Mouse (Mus musculus): ENCODE measurements around the gene Nol4l. TPM values are rescaled to one million over a fixed set of nuclear protein-coding genes. Genes with fewer than 3 reads are reported as not detected.

Nol4l gene
- total RNA-seq, 2 experiments from 2014 or later: 1.4 to 1.6 TPM

DNA sequence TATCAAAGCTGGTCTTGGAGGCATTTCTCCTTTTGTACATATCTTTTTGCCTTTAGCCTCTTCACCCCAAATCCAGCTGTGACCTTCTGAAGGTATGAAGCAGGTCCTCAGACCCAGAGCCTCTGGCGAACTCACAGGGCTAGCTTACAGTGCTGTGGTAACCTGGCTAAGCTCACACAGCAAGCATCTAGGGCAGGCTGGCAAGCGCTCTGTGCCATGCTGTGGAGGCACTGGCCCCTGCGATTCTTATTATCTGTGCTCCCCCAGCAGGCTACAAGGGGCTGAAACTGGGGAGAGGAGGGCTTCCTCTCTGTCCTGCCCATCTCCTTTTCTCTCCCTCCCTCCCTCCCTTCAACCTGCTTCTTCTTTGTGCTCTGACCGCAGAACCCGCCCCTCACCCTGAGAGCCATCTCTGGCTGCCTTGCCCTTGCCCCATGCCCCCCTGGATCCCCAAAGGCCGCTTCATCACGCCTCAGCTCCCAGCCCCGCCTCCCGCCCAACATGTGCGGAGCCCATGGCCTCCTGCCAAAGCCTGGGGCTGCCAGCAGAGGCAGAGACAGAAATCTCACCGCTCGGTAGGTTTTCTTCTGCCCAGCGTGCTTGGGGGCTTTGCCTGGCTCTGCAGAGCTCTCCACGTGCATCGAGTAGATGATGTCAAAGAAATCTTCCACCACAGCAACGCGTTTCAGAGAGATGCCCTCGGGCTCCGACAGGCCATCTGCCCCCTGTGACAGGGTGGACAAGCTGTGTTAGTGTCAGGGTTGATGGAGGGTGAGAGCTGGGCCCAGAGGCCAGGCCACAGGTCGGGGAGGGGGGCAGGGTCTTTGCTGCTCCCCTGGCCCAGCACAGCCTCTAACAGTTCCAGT, 46.4 kb downstream of the Nol4l start:
- DNase-seq: peak; percentile 29

DNA sequence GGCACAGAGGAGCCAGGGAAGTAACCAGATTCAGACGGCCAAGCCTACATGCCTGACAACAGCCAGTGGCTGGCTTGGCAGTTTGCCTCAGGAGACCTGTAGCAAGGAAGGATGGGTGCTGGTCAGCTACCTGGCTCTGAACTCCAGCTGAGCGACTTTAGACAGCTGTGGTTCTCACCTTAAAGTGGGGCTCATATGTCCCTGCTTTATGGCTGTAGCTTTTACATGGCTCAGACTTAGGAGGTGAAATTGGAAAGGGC, 48.0 kb downstream of the Nol4l start:
- DNase-seq: no peak

DNA sequence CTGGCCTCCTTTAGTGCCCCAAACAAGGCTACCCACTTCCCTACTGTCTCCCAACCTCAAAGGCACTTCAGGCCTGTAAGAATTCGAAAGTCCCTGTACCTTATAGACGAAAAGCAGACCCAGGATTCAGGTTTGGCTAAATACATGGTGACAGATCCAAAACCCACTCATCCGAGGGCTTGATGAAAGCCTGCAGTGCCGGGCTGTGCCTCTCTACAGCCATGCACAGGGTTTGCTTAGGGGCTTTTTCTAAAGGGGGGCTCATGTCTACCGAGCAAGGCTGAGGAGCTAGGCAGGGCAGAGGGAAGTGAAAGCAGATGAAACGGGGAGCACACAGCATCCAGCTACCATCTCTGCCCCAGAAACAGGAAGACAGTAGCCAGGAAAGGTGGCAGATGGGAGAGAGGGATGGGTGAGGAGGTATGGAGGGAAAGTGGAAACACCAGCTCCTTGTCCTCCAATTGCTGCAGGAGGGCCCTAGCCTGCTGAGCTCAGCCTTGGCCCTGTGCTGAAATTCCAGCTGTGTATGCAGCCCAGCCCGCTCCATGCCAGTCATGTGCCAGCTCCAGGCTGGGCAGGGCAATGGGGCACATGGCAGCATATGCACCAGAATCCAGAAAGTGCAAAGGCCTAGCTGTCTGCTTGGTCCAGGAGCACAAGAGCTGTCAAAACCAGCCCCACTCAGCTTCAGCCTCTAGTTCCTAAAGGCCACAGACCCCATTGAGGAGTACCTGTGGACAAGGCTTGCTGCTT, 48.5 kb downstream of the Nol4l start:
- no peak for DNase-seq

DNA sequence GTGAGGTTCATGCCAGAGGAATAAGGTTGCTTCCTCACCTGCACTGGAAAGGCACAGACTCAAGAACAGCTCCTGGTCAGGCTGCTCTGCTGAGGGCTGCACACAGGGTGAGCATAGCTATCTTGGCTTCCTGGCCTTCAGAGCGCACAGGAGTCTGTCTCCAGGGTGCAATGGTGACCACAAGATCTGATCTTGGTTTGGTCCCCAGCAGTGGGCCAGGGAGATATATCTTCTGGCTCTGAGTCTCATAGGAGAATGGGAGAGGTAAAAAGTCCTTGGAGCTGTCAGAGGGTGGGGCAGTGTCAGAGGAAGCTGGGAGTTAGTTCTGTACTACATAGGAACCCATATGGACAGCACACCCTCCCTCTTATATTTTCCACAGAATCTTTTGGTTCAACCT, 50.3 kb downstream of the Nol4l start:
- DNase-seq: no peak

DNA sequence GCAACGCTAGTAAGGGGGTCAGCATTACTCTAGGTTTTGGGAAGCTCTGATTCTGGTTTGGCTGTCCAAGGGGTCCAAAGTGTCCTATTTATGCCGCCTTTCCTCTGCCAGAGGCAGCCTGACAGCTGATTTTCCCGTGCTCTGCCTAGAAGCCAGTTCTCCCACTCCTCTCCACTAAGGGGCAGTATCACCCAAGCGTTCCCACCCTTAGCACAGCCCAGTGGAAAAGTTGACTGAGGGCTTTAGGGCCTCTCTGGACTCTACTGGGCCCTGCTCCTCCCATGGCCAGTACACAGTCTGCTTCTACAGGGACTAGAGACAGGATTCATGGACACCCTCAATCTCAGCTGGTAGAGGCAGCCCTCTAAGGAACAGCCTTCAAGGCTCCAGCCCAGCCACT, 51.2 kb downstream of the Nol4l start:
- peak; percentile 50 for DNase-seq

DNA sequence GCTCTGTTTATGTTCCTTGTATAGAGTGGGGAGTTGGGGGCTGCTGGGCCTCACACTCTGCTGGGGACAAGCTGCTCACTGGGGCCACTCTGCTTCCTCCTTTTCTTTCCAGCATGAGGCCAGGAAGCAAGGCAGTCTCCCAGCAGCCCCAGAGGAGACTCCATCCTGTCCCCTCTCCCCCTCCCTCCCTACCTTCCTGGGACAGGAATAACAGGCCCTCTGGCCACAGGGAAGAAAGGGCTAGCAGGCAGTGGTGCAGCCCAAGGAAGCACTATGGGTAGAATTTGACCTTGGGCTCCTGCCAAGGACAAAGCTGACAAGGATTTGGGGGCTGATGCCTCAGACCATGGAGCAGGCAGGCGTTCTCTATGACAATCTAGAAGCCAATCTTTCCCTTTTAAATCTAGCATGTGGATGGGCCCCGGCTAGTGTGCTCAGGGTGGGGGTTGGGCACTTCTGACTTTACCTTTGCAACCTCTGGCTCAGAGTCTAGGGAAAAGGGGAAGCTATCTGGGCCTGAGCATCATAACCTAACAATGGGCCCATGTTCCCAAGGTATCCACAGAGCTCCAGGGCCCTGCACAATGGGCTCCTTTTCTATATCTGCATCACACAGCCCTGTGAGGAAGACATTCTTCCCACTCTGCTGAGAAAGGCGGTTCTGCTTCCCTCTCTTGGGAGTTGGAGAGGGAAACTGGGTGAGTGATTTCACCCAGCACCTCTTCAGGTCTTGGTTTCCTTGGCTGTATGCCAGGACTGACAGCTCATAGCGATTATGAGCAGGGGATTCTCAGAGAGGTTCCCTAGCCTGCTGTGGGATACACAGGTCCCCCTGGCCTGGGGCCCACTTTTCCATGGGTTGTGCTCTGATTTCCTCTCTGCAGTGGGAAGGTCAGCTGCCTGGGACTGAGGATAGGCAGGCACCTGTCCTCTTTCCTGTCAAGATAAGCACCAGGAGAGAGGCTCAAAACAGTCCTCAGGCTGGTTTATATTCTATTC, 54.4 kb downstream of the Nol4l start:
- DNase-seq: peak; percentile 16

DNA sequence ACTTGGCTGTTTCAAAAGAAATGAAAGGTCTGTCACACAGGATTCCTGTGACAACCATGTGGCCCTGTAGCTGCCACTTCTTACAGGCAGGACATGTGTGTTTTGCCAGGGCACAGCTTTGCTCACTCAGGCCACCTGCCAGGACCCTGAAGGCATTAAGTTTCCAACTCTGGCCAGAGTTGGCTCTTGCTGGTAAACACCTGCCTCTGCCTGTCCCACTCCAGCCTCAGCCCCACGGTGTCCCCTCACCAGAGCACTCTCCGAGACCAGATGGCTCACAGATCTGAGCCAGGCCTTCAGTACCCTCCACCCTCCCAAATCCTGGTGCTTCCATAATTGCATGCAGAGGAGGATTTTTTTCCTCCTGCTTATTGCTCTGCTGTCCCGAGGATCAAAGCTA, 58.8 kb downstream of the Nol4l start:
- DNase-seq: peak; percentile 79

DNA sequence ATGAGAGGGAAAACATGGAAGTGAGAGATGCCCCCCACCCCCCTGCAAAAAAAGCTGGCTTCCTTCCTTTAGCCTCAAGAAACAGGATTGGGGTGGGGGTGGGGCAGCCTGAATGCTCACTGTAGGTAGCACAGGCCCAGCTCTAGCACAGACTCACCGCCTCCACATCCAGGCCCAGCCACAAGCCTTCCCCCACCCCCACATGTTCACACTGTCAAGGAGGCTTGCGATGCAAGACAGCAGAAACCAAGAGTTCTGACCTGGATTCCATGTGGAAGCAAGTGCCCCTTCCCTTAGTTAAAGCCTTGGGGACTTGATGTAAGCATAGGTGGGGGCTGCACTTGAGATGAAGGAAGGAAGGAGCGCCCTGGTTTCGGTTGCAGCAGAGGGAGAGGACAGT, 60.0 kb downstream of the Nol4l start:
- no peak for DNase-seq

DNA sequence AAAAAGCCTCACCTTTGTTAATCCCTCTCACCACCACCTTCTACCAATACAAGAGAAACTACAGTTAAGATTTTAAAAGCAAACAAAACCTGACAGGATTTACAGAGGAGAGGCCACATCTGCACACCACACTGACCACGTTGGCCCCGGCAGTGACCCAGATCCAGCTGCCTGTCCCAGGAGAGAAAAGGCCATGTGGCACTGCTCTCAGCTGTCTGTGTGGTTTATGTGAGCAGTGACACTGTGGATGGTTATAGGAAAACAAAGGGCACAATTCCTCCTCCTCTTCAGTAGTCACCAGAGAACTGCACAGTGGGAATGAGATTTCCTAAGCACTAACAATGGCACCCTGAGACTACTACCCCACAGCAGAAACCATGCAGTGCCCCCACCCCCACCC, 60.5 kb downstream of the Nol4l start:
- no peak for DNase-seq

DNA sequence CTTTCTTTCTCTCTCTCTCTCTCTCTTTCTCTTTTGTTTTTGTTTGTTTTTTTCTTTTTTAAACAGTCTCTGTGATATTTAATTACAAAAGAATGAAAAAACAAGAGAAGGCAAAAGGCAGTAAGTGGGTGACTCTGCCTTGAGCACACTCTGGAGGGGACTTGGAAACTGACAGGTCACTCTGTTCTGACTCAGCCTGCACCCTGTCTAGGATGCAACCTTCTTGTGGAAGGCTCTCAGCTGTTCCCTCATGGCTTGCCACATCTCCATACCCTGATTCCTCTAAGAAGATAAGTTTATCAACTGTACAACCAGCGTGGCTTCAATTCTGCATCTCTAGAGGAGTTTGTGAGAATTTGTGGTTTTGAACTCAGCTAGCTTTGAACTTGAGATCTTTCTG, 62.4 kb downstream of the Nol4l start:
- DNase-seq: no peak

DNA sequence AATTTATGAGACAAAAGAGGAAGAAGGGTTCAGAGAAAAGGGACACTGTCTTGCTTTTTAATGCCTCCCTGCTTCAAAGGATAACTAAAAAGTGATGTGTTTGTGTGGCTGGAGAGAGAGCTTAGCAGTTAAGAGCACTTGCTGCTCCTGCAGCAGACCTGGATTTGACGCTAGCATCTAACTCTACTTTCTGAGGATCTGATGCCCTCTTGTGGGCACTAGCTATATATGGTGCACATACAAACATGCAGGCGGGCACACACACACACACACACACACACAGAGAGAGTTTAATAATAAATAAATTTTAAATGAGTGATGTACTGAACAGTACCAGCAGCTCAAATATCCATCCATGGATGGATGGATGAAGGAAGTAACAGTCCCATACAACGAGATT, 66.5 kb downstream of the Nol4l start:
- DNase-seq: no peak

DNA sequence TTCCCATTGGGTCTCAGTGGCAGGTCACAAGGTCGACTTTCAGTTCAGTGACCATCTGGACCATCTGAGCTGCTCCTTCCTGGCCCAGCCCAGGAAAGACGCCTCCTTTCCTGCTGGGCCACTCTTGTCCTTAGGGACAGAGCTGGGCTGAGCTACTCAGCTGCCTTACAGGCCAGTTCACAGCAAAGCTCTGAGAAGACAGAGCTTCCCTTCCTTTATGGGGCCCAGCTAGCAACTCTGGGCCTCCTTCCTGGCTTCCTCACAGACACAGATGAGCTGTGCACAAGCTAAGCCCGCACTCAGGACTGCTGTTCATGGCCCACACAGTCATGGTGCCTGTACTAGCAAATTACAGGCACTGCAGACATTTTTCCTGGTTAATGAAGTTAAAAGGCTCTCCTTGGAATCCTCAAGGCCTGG, 71.7 kb downstream of the Nol4l start:
- peak; percentile 46 for DNase-seq

DNA sequence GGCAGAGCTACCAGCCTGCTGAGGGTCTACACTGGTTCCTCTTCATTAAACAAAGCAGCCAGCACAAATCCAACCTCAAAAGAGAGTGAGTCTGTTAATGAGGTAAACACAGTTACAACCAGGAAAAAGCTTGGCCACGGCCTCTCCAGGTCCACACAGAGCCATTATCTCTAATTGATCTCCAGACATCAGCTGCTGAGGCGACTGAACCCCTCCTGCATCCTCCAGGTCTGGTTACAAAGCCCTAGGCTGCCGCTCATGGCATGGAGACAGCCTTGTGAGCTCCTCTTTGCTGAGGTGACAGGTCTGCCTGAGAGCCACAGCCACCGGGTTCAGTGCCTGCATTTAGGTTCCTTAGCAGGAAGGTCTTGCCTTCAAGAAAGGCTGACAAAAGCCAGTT, 72.3 kb downstream of the Nol4l start:
- DNase-seq: no peak

DNA sequence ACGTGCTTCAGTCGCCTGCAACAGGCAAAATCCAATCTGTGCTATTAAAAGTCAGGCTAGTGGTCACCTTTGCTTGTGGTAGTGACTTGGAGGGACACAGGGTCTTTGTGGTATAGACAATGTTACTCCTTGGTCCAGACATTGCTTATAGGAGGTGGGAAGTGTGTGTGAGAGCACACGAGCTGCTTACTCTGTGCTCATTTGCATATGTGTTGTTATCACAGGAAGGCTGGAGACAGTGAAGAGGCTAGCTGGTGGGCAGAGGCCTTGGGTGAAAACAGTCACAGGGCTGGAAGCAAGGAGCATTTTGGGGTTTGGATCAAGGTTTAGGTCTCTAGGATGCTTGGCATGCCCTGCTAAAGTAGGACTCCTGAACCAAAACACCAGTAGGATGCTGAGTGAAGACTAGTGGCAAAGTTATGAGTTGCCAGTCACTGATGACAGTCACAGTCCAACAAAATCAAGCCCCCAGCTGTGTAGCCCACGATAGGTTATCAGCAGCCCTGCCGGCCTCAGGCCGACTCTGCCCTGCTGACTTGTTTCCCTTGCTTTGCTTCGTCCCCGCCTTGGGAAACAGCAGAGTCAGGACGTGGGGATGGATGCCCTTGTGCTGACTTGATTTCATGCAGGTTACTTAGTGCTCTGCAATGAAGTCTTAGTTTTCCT, 74.8 kb downstream of the Nol4l start:
- DNase-seq: no peak

DNA sequence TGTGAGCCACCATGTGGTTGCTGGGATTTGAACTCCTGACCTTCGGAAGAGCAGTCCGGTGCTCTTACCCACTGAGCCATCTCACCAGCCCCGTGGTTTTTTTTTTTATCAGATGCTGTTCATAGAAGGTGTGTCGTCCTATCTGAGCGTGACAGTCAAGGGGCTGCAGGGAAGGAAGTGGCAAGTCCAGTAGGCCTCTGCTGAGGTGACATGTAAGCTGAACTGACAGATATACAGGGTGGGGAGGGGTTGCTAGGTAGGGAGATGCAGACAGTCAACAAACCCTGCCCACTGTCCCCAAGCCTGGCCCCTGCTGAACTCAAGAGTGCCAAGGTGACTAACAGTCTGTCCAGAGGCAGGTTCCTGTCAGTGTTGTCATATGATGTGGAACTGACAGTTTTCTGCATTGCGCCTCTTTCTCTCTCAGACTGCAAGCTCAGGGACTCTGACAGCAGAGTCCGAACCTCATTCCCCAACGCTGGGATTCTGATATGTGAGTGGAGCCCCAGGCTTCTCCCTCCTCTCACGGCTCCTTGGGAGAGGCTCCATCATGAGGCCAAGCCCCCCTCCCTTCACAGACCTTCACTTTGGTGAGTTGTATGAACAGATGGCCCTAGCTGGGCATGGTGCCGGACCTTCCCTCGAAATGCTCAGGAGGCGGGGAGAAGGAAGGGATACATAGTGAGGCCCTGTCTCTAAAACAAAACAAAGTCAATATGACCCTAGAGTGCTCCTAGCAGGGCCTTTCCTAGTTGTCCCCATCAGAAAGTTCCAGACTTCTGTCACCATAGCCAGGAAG, 75.6 kb downstream of the Nol4l start:
- no peak for DNase-seq

DNA sequence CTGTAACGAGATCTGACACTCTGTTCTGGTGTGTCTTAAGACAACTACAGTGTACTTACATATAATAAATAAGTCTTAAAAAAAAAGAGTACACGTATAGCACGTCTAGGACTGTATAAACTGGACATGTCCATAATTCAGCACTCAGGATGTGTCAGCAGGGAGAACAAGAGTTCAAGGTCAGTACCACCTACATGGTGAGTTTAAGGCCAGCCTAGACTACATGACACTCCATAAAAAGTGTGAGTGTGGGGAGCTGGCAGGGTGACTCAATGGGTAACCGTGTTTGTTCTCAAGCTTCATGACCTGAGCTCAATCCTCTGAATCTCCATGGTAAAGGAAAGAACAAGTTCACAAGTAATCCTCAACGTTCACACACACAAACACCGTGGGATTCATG, 81.3 kb downstream of the Nol4l start:
- no peak for DNase-seq

DNA sequence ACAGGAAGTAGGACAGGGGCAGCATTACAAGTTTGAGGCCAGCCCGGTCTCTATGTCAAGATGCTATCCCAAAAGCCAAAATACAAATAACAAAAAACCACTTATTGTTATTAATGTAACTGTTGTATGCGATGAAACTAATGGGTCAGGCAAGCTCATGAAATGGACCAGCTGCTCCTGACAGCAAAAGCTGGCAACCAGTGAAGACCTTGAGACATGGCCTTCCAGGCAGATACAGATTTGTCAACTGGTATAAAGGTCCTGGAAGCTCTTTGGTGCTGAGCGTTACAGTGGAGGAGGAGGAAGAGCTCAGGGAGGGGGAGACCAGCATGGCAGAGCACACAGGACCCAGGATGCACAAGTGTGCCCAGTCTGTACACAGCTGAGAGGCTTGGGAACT, 82.1 kb downstream of the Nol4l start:
- no peak for DNase-seq

DNA sequence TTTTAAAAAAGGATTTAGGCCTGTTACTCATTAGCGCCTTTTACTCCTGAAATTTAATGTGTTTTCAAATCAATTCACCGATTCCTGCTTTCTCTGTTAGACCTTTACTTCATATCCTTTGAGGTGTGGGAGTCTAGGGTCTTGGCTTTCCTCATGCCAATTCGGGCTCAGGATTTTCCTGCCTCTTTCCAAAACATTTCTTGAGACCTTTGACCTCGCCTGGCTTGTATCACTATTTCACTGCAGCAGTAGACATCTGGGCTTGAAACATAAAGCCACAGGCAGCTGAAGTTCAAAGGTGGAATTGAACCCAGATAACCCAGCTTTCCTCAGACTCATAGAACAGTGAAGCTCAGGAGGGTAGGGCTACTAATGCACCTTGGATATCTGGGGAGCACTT, 83.3 kb downstream of the Nol4l start:
- no peak for DNase-seq

DNA sequence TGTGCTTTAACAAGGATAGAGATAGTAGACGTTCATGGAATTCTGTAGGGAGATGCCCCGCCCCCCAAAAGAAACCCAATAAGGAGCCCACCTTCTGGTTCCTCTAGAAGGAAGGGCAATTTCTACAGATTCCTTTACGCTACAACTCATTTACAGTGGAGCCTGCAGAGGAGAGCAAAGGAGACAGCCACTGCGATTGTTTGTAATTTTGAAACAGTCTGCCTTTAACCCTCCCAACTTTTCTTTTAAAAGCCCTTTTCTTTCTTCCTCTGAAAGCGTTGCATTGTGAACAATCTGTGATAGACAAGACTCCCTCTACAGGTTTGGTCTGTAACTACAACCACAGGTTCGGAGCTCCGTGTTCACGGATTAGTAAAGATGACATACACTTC, 83.8 kb downstream of the Nol4l start:
- DNase-seq: no peak

DNA sequence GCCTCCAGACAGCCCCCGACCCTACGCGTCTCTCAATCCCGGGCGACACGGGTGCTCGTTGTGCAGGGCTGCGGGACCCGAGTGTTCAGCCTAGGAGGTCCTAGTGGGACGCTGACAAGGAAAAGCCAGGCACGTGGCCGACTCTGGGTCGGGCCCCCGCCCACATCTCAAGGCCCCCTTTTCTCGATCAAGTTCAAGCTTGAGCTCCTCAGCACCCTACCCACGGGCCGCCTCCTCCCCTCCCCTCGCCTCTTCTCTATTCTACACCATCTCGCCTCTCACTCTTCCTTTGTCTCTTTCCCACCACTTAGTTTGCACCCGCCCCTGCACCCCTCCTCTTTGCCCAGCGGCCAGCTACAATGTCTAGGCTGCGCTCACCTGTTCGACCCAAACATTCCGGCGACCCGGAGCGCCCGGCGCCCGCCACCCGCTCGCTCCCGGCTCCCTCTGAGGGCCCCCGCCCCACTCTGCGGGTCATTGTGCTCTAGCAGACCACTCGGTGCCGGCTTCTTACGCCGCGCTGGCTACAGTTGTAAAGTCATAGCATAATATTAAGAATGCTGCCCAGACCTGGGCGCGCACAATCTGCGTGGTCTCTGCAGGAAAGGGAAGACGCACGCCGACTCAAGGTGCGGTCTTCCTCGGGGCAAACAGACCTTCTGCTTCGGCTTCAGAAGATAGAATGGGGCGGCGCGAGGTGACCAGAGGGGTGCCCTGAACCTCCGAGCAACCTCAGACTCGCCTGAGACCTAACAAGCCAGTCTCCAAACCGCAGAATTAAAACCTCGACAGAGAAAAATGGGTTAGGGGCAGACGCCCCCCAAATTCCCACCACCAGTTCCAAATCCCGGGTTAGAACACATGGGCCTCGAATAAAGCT, 84.4 kb downstream of the Nol4l start:
- DNase-seq: no peak
